Mouse (Mus musculus) intestine, embryonic 15.5 days (tissue): ENCODE data around the gene Gm20388. TPM values are rescaled to one million over a fixed set of nuclear protein-coding genes. Genes with fewer than 3 reads are reported as not detected.

ENCODE experiments used
- ATAC-seq: fragments of 200-750 bp; cut with Nextera tagmentation; 2 replicates; pipeline ENCODE4 v1.8.0; 2017; ENCODE audit warnings: moderate TSS enrichment, moderate library complexity
- H3K27ac ChIP-seq: fragments of 300-500 bp; sonication (generic); 2 replicates; pipeline ENCODE4 v1.5.1; 2015; ENCODE audit warnings: mild to moderate bottlenecking, inconsistent platforms
- H3K27me3 ChIP-seq: fragments of 300-500 bp; sonication (generic); replicated peaks from 2 replicates; pipeline ENCODE4 v1.6.1; 2015; ENCODE audit warnings: inconsistent platforms
- H3K36me3 ChIP-seq: fragments of 300-500 bp; sonication (generic); 2 replicates; pipeline ENCODE4 v1.6.1; 2015; ENCODE audit warnings: inconsistent platforms
- H3K4me1 ChIP-seq: fragments of 300-500 bp; sonication (generic); replicated peaks from 2 replicates; pipeline ENCODE4 v1.6.1; 2015; ENCODE audit warnings: inconsistent platforms
- H3K4me2 ChIP-seq: fragments of 300-500 bp; sonication (generic); replicated peaks from 2 replicates; pipeline ENCODE4 v1.6.1; 2015; ENCODE audit warnings: mild to moderate bottlenecking, inconsistent platforms
- H3K4me3 ChIP-seq: fragments of 300-500 bp; sonication (generic); replicated peaks from 2 replicates; pipeline ENCODE4 v1.5.1; 2015; ENCODE audit warnings: inconsistent platforms
- H3K9ac ChIP-seq: fragments of 300-500 bp; sonication (generic); 2 replicates; pipeline ENCODE4 v1.6.1; 2015; ENCODE audit warnings: inconsistent platforms
- H3K9me3 ChIP-seq: fragments of 300-500 bp; sonication (generic); 2 replicates; pipeline ENCODE4 v1.6.1; 2016; ENCODE audit warnings: inconsistent platforms
- WGBS: fragments of 180-500 bp; shearing (Covaris S2); methylation state at CpG from one replicate; pipeline ENCODE4 v1.1.7; 2015; 5-methylcytosine and 5-hydroxymethylcytosine counted together
- polyA plus RNA-seq: library from polyadenylated mRNA; unstranded; fragments of >200 nt; fragmentation: Nextera tagmentation; extraction: Ambion mirVana; gene quantifications from 2 replicates; pipeline ENCODE4 v1.2.1, GENCODE M21; 2015

Gene Gm20388
- polyA plus RNA-seq, 1 experiment from 2014 or later = not detected

GRCm38 (mm10) chr8:121904999-121905398 is 1994.4 kb downstream of the Gm20388 start:
- Histone ChIP-seq H3K4me3 (no peak overlapping the region), H3K4me1 (peaks cover 26% of the 10 kb centered on the region), H3K9me3 (no peaks in the 10 kb centered on the region), H3K27me3 (no peaks in the 10 kb centered on the region), H3K27ac (no peak overlapping the region), H3K36me3 (no peaks in the 10 kb centered on the region), H3K4me2 (peak overlapping the region; percentile 90), H3K9ac (no peak overlapping the region)
- no peak for ATAC-seq
- 89% methylated on average over 9 of the region's 9 CpGs for WGBS

GRCm38 (mm10) chr8:121905420-121905819 is 1994.8 kb downstream of the Gm20388 start:
- no peaks in the 10 kb centered on the region for H3K9me3 ChIP-seq
- no peaks in the 10 kb centered on the region for H3K36me3 ChIP-seq
- H3K4me3 ChIP-seq = peak overlapping the region; percentile 89; the same call in 1 of the 2 replicates
- WGBS = 62% methylated on average over 1 of the region's 1 CpGs
- no peaks in the 10 kb centered on the region for H3K27me3 ChIP-seq
- H3K4me2 ChIP-seq = peak overlapping the region; percentile 90
- H3K27ac ChIP-seq = no peak overlapping the region
- H3K4me1 ChIP-seq = peaks cover 26% of the 10 kb centered on the region
- no peak for ATAC-seq
- 0 out of 2 replicates have a peak overlapping the region, but pooled peaks have one; percentile 24 for H3K9ac ChIP-seq

- H3K9ac ChIP-seq = peak overlapping the region; percentile 24; the same call in 1 of the 2 replicates
- no peaks in the 10 kb centered on the region for H3K9me3 ChIP-seq
- no peaks in the 10 kb centered on the region for H3K27me3 ChIP-seq
- peak overlapping the region; percentile 89 for H3K4me3 ChIP-seq
- no peak overlapping the region for H3K27ac ChIP-seq
- H3K36me3 ChIP-seq = no peaks in the 10 kb centered on the region
- peaks cover 26% of the 10 kb centered on the region for H3K4me1 ChIP-seq
- WGBS = 36% methylated on average over 5 of the region's 5 CpGs
- ATAC-seq = no peak
- H3K4me2 ChIP-seq = peak overlapping the region; percentile 90
Observed at GRCm38 (mm10) chr8:121905864-121906263, 1995.2 kb downstream of the Gm20388 start.

GRCm38 (mm10) chr8:121906542-121907512 is 1996.2 kb downstream of the Gm20388 start:
- Histone ChIP-seq H3K36me3 (no peaks in the 10 kb centered on the region), H3K4me3 (peak overlapping the region; percentile 89), H3K4me1 (peaks cover 22% of the 10 kb centered on the region), H3K9me3 (no peaks in the 10 kb centered on the region), H3K4me2 (peak overlapping the region; percentile 90), H3K9ac (peak overlapping the region; percentile 62), H3K27me3 (no peaks in the 10 kb centered on the region), H3K27ac (peak overlapping the region; percentile 40; the same call in 1 of the 2 replicates)
- ATAC-seq = peak; percentile 50
- WGBS = under 1% methylated on average over 70 of the region's 72 CpGs

- Histone ChIP-seq H3K27ac (peak within 1 kb of the TSS; percentile 40; the same call in 1 of the 2 replicates), H3K4me3 (peak within 1 kb of the TSS; percentile 89), H3K9me3 (no peaks in the 10 kb centered on the region), H3K9ac (peak within 1 kb of the TSS; percentile 62), H3K4me2 (peak within 1 kb of the TSS; percentile 90), H3K4me1 (peaks cover 16% of the 10 kb centered on the region), H3K27me3 (no peaks in the 10 kb centered on the region), H3K36me3 (no peaks in the 10 kb centered on the region)
- peak; percentile 95 for ATAC-seq
- under 1% methylated on average over 55 of the region's 61 CpGs for WGBS
Observed at GRCm38 (mm10) chr8:121907587-121908248, 1997.1 kb downstream of the Gm20388 start, which contains the start of gene Slc7a5. Gene Slc7a5 (minus strand): TSS chr8:121907694.

- H3K4me1 ChIP-seq = peaks cover 16% of the 10 kb centered on the region
- WGBS = 55% methylated on average over 8 of the region's 8 CpGs
- no peak for ATAC-seq
- H3K36me3 ChIP-seq = no peaks in the 10 kb centered on the region
- peak overlapping the region; percentile 90; the same call in 1 of the 2 replicates for H3K4me2 ChIP-seq
- H3K27me3 ChIP-seq = no peaks in the 10 kb centered on the region
- H3K9me3 ChIP-seq = no peaks in the 10 kb centered on the region
- no peak overlapping the region for H3K27ac ChIP-seq
- H3K9ac ChIP-seq = no peak overlapping the region
- no peak overlapping the region for H3K4me3 ChIP-seq
Observed at GRCm38 (mm10) chr8:121908378-121909147, 1997.9 kb downstream of the Gm20388 start.

- no peaks in the 10 kb centered on the region for H3K36me3 ChIP-seq
- no peak for ATAC-seq
- H3K9ac ChIP-seq = no peak overlapping the region
- WGBS = 62% methylated on average over 8 of the region's 8 CpGs
- H3K4me2 ChIP-seq = no peak overlapping the region
- H3K27ac ChIP-seq = no peak overlapping the region
- no peak overlapping the region for H3K4me3 ChIP-seq
- H3K9me3 ChIP-seq = no peaks in the 10 kb centered on the region
- peaks cover 16% of the 10 kb centered on the region for H3K4me1 ChIP-seq
- no peaks in the 10 kb centered on the region for H3K27me3 ChIP-seq
Observed at GRCm38 (mm10) chr8:121909148-121909541, 1998.5 kb downstream of the Gm20388 start.

GRCm38 (mm10) chr8:121909663-121910062 is 1999.0 kb downstream of the Gm20388 start:
- Histone ChIP-seq H3K4me2 (no peak overlapping the region), H3K9me3 (no peaks in the 10 kb centered on the region), H3K27me3 (no peaks in the 10 kb centered on the region), H3K4me3 (no peak overlapping the region), H3K4me1 (peaks cover 16% of the 10 kb centered on the region), H3K27ac (no peak overlapping the region), H3K36me3 (no peaks in the 10 kb centered on the region), H3K9ac (no peak overlapping the region)
- no peak for ATAC-seq
- WGBS = 4% methylated on average over 6 of the region's 6 CpGs

GRCm38 (mm10) chr8:121911400-121911799 is 2000.8 kb downstream of the Gm20388 start:
- Histone ChIP-seq H3K36me3 (no peaks in the 10 kb centered on the region), H3K4me1 (peaks cover 7% of the 10 kb centered on the region), H3K27ac (no peak overlapping the region), H3K9ac (no peak overlapping the region), H3K9me3 (no peaks in the 10 kb centered on the region), H3K4me3 (no peak overlapping the region), H3K27me3 (no peaks in the 10 kb centered on the region), H3K4me2 (no peak overlapping the region)
- no peak for ATAC-seq
- 87% methylated on average over 6 of the region's 6 CpGs for WGBS

- Histone ChIP-seq H3K4me3 (no peak overlapping the region), H3K4me2 (no peak overlapping the region), H3K9me3 (no peaks in the 10 kb centered on the region), H3K9ac (no peak overlapping the region), H3K36me3 (no peaks in the 10 kb centered on the region), H3K4me1 (peaks cover 4% of the 10 kb centered on the region), H3K27me3 (no peaks in the 10 kb centered on the region), H3K27ac (no peak overlapping the region)
- WGBS = 74% methylated on average over 7 of the region's 7 CpGs
- ATAC-seq = no peak
Observed at GRCm38 (mm10) chr8:121911987-121912386, 2001.3 kb downstream of the Gm20388 start.

- WGBS = 73% methylated on average over 3 of the region's 3 CpGs
- Histone ChIP-seq H3K4me3 (no peak overlapping the region), H3K4me1 (peaks cover 3% of the 10 kb centered on the region), H3K4me2 (no peak overlapping the region), H3K9ac (no peak overlapping the region), H3K36me3 (no peaks in the 10 kb centered on the region), H3K27me3 (no peaks in the 10 kb centered on the region), H3K9me3 (no peaks in the 10 kb centered on the region), H3K27ac (no peak overlapping the region)
- no peak for ATAC-seq
Observed at GRCm38 (mm10) chr8:121912831-121913230, 2002.2 kb downstream of the Gm20388 start.

GRCm38 (mm10) chr8:121913378-121913777 is 2002.7 kb downstream of the Gm20388 start:
- 74% methylated on average over 8 of the region's 8 CpGs for WGBS
- no peaks in the 10 kb centered on the region for H3K36me3 ChIP-seq
- H3K4me3 ChIP-seq = no peak overlapping the region
- no peak for ATAC-seq
- H3K9ac ChIP-seq = no peak overlapping the region
- no peaks in the 10 kb centered on the region for H3K9me3 ChIP-seq
- H3K4me2 ChIP-seq = no peak overlapping the region
- no peaks in the 10 kb centered on the region for H3K27me3 ChIP-seq
- H3K27ac ChIP-seq = no peak overlapping the region
- H3K4me1 ChIP-seq = no peaks in the 10 kb centered on the region
